ENCODE assay signal across 27 mouse cellular contexts in the genomic region with DNA sequence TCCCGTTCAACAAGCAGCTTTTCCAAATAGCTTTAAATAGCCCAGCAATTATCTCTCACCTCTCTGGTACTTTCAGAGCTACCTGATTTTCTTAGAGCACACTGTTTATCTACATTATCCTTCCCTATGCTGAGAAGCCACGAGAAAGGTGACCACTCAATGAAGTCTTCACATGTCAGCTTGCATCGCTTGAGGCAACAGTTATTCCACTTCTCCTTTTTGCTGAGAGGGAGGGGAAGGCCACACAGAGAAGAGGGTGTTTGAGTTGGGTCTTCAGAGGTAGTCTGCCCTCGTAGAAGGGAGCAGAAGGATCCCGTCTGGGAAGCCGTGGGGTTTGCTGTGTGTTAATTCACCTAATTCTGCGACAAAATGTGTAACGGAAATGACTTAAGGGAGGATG.
DNase-seq lines count a peak whose midpoint lies in the region; ATAC-seq lines count a peak whose summit lies in the region.
"Had no signal": no experiment of that assay in that cellular context is flagged by ENCODE, and none has a peak within 500 bp of the region (broad histone marks: within the 10 kb centered on the region; RNA-seq: fewer than 3 reads in every experiment).

No protein-coding gene starts in this region.

- no peaks in the 10 kb centered on the region for H3K9me3 ChIP-seq in midbrain, embryonic 11.5 days (ENCODE audit: control insufficient read depth, low read length)
- H3K9me3 ChIP-seq in midbrain, embryonic 16.5 days (replicated peaks; ENCODE audit: control insufficient read depth, low read length, poor library complexity, severe bottlenecking) = no peaks in the 10 kb centered on the region
- H3K9me3 ChIP-seq in forebrain, embryonic 14.5 days (replicated peaks; ENCODE audit: control insufficient read depth, low read length) = no peaks in the 10 kb centered on the region
- H3K9me3 ChIP-seq: embryonic facial prominence, embryonic 12.5 days; embryonic facial prominence, embryonic 15.5 days; forebrain, embryonic 15.5 days had no signal

- H3K27me3 ChIP-seq in midbrain, embryonic 11.5 days (ENCODE audit: control insufficient read depth, insufficient read depth, low read length) = no peaks in the 10 kb centered on the region
- no peaks in the 10 kb centered on the region for H3K27me3 ChIP-seq in midbrain, embryonic 16.5 days (ENCODE audit: control insufficient read depth, insufficient read depth, low read depth, low read length)
- H3K27me3 ChIP-seq in splenic B cell, adult 2 months (ENCODE audit: control insufficient read depth, insufficient read depth, low read length, poor library complexity, severe bottlenecking) = no peaks in the 10 kb centered on the region
- no peaks in the 10 kb centered on the region for H3K27me3 ChIP-seq in forebrain, embryonic 14.5 days (replicated peaks; ENCODE audit: control insufficient read depth, insufficient read depth, low read length)
- H3K27me3 ChIP-seq: embryonic facial prominence, embryonic 12.5 days; embryonic facial prominence, embryonic 15.5 days; forebrain, embryonic 15.5 days had no signal

- H3K36me3 ChIP-seq in midbrain, embryonic 11.5 days (ENCODE audit: control insufficient read depth, insufficient read depth, low read length) = no peaks in the 10 kb centered on the region
- no peaks in the 10 kb centered on the region for H3K36me3 ChIP-seq in midbrain, embryonic 16.5 days (ENCODE audit: control insufficient read depth, insufficient read depth, low read length)
- no peaks in the 10 kb centered on the region for H3K36me3 ChIP-seq in splenic B cell, adult 2 months (ENCODE audit: control insufficient read depth, insufficient read depth, low read length, poor library complexity, severe bottlenecking)
- H3K36me3 ChIP-seq in forebrain, embryonic 14.5 days (ENCODE audit: control insufficient read depth, insufficient read depth, low read length) = no peaks in the 10 kb centered on the region
- H3K36me3 ChIP-seq: embryonic facial prominence, embryonic 12.5 days; embryonic facial prominence, embryonic 15.5 days; forebrain, embryonic 15.5 days had no signal

- DNase-seq in midbrain, embryonic 11.5 days (ENCODE audit: low spot score, missing footprints) = peak; percentile 17
- peak; percentile 60 for DNase-seq in MEL-GATA-1-ER (ENCODE audit: extremely low read depth, low read depth)
- DNase-seq in splenic B cell, adult 2 months (ENCODE audit: low read depth, low spot score) = peak; percentile 9
- no peak for DNase-seq in natural killer cell, adult 2 months (ENCODE audit: low spot score in 2 of 2)
- DNase-seq in right cerebral cortex, adult 2 months (ENCODE audit: low spot score in 2 of 2) = no peak
- no peak for DNase-seq in forebrain, embryonic 14.5 days (ENCODE audit: low spot score)
- DNase-seq: adrenal gland, adult 8-10 months; adrenal gland, postnatal 25 days; B cell, adult 2 months; cerebellum, adult 18-20 months; cerebellum, adult 9-10 months; cerebellum, postnatal 14 days; gastrocnemius, postnatal 10 days; gastrocnemius, postnatal 36 days; heart, adult 11 months; heart, postnatal 36 days had no signal

- ATAC-seq in midbrain, embryonic 11.5 days (ENCODE audit: low FRiP score) = no peak
- no peak for ATAC-seq in midbrain, embryonic 16.5 days
- peak; percentile 32 to 65; a peak in 2 of 4 replicates for ATAC-seq in hematopoietic stem cell, adult 5-6 weeks (replicated peaks in 1 of 2; ENCODE audit: insufficient read depth in 1 of 2, low FRiP score in 2 of 2, low TSS enrichment in 1 of 2, low read depth in 1 of 2, poor library complexity in 2 of 2, severe bottlenecking in 2 of 2)
- no peak for ATAC-seq in forebrain, embryonic 14.5 days
- ATAC-seq: activated CD4-positive, CD25-positive, alpha-beta regulatory T cell, adult 4 months; forebrain, embryonic 15.5 days; hindbrain, postnatal 0 days; inflammation-experienced regulatory T-cells, adult 6 months; intestine, embryonic 16.5 days had no signal

- H3K27ac ChIP-seq in midbrain, embryonic 11.5 days (ENCODE audit: low read depth, low read length) = no peak overlapping the region
- no peak overlapping the region for H3K27ac ChIP-seq in midbrain, embryonic 16.5 days (ENCODE audit: low read length)
- H3K27ac ChIP-seq in forebrain, embryonic 14.5 days (ENCODE audit: low read depth, low read length) = no peak overlapping the region
- H3K27ac ChIP-seq: embryonic facial prominence, embryonic 12.5 days; embryonic facial prominence, embryonic 15.5 days; forebrain, embryonic 15.5 days; hindbrain, embryonic 14.5 days; hindbrain, postnatal 0 days had no signal

- H3K4me2 ChIP-seq in midbrain, embryonic 11.5 days = no peak overlapping the region
- no peak overlapping the region for H3K4me2 ChIP-seq in midbrain, embryonic 16.5 days (ENCODE audit: low read length)
- H3K4me2 ChIP-seq in forebrain, embryonic 14.5 days (ENCODE audit: low read length) = no peak overlapping the region
- H3K4me2 ChIP-seq: embryonic facial prominence, embryonic 12.5 days; embryonic facial prominence, embryonic 15.5 days; forebrain, embryonic 15.5 days; heart, embryonic 11.5 days; hindbrain, embryonic 14.5 days had no signal

- no peak overlapping the region for H3K9ac ChIP-seq in midbrain, embryonic 11.5 days (ENCODE audit: low read length)
- no peak overlapping the region for H3K9ac ChIP-seq in midbrain, embryonic 16.5 days (ENCODE audit: low read depth, low read length)
- no peak overlapping the region for H3K9ac ChIP-seq in forebrain, embryonic 14.5 days (ENCODE audit: low read length)
- H3K9ac ChIP-seq: embryonic facial prominence, embryonic 12.5 days; embryonic facial prominence, embryonic 15.5 days; forebrain, embryonic 15.5 days; hindbrain, embryonic 14.5 days had no signal

- 88% methylated on average over 8 of the region's 8 CpGs for WGBS in midbrain, embryonic 11.5 days
- 89% methylated on average over 8 of the region's 8 CpGs for WGBS in midbrain, embryonic 16.5 days
- WGBS in forebrain, embryonic 14.5 days = 90% methylated on average over 8 of the region's 8 CpGs

- H3K4me3 ChIP-seq in midbrain, embryonic 11.5 days (ENCODE audit: low read depth, low read length) = no peak overlapping the region
- no peak overlapping the region for H3K4me3 ChIP-seq in midbrain, embryonic 16.5 days (ENCODE audit: low read depth, low read length)
- H3K4me3 ChIP-seq in forebrain, embryonic 14.5 days (ENCODE audit: low read depth, low read length) = no peak overlapping the region
- H3K4me3 ChIP-seq: embryonic facial prominence, embryonic 12.5 days; embryonic facial prominence, embryonic 15.5 days; forebrain, embryonic 15.5 days had no signal

- H3K4me1 ChIP-seq in midbrain, embryonic 11.5 days (ENCODE audit: control insufficient read depth, insufficient read depth, low read length) = no peaks in the 10 kb centered on the region
- peaks cover 2% of the 10 kb centered on the region; the same call in 1 of the 2 replicates for H3K4me1 ChIP-seq in midbrain, embryonic 16.5 days (ENCODE audit: control insufficient read depth, insufficient read depth, low read length)
- peaks cover 6% of the 10 kb centered on the region; the same call in 1 of the 2 replicates for H3K4me1 ChIP-seq in forebrain, embryonic 14.5 days (ENCODE audit: control insufficient read depth, insufficient read depth, low read length)

Comparison
In these comparisons a context has a peak if more than half of its experiments do, and no peak if none do; other contexts are left out.
1. ATAC-seq: peak in hematopoietic stem cell, adult 5-6 weeks (2 of 2); none in midbrain, embryonic 11.5 days (single experiment), midbrain, embryonic 16.5 days (single experiment) and forebrain, embryonic 14.5 days (single experiment).
2. DNase-seq: peak in midbrain, embryonic 11.5 days (single experiment), MEL-GATA-1-ER (single experiment) and splenic B cell, adult 2 months (single experiment); none in natural killer cell, adult 2 months (0 of 2), right cerebral cortex, adult 2 months (0 of 2) and forebrain, embryonic 14.5 days (single experiment).